Mouse (Mus musculus): Measurements from ENCODE around the gene Glp2r.

The Glp2r gene

DNA sequence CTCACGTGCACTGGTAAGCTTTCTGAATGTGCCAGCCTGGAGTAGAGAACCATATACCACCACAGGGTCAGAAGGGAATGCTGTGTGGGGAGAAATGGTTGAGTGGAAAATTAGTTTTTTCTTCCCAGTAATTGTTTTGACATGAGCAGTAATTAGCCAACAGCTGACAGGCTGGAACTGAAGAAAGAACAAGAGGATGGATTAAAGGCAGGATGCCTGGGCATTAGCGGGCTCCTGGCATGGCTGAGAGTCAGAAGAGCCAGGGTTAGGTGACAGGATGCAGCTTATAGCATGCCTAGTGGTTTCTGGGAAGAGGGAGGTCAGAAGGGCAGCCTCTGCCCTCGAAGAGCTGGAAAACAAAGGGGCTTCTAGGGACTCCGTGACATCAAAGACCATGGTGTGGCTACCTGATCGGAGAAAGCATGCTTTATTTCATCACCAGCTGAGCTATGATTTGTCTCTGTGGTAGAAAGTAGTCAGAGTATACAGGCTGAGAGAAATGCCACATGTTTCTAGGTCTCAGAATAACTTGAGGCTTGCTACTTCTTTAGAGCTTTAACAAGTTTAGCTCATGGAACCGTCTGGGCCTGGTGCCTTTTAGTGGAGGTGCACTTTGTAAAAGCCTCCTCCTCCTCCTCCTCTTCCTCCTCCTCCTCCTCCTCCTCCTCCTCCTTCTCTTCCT is 133.9 kb downstream of the Glp2r start:
- no peak for DNase-seq (ENCODE audit: low read depth, low spot score)

DNA sequence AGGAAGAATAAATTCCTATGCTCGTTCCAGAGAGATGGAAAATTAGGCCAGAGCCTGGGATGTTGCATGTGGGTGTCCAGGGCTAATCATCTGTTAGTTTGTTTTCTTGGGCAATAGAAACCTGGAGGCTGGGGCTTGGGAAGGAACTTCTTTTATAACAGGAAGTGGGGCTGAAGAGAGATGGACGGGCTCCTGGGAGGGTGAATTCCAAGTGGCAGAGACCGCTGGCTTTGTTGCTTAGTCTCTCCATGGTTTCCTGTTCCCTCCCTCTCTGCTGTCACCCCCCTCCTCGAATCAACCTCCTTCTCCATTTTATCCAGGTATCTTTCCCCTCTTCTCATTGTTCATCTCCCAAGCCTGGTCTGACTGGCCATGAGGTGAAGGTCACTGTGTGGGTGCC is 134.8 kb downstream of the Glp2r start:
- DNase-seq (ENCODE audit: low read depth, low spot score) = no peak

DNA sequence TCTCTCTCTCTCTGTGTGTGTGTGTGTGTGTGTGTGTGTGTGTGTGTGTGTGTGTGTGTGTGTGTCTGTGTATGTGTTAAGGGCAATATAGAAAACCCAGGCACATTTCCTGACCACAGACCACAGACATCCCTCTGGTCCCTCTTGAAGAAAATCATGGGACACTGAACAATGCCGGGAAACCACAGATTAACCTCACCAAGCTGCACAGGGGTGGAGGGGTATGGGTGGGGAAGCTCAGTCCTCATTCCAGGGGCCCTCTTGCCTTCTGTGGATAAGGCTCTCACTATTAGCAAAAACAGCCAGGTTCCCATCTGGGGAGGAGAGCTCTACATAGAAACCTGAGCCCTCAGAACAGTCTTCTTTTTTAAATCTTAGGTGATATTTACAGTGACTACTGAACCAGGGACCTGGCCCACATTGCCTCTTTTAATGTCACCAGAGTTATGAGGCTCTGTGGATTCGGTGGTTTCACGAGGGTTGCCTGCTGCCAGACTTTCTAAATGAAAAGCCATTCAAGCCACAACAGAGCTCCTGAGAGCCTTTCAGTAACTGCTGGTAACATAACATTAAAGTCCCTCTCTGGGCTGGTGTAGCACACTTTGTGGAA is 137.2 kb downstream of the Glp2r start:
- DNase-seq (ENCODE audit: low read depth, low spot score) = no peak

DNA sequence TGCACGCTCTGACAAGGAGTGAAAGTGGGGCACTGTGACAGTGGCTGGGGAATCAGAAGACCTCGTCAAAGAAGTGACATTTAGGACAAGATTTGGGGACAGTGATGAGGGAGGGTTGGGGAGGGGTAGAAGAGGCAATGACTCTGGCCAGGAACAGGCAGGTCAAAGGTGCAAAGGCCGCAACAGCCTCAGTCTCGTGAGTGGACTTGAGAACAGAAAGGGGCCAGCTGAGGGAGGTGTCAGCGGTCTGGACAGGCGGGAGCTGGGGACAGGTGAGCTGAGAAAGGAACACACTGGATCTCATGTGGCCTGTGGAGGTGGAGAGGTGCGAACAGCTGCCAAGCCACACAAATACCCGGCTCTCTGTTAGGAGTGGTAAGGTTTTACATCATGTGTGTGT is 138.0 kb downstream of the Glp2r start:
- no peak for DNase-seq (ENCODE audit: low read depth, low spot score)

DNA sequence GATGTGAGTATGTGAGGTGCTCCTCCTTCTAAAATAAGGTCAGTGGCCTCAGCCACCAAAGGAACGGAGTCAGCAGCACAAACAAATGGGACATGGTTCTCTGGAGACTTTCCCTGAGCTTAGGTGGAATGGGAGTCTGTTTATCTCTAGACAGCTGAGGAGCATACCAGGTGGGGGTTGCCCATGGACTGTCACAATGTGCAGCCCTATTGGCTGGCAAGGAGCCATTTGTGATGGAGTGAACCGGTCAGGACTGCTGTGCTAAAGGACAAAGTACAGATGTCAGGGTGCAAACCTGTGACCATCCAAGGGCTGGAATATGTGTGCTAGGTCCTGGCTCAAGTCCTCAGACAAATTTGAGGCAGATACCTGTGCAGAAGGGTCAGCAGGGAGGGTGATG is 142.4 kb downstream of the Glp2r start:
- no peak for DNase-seq (ENCODE audit: low read depth, low spot score)

DNA sequence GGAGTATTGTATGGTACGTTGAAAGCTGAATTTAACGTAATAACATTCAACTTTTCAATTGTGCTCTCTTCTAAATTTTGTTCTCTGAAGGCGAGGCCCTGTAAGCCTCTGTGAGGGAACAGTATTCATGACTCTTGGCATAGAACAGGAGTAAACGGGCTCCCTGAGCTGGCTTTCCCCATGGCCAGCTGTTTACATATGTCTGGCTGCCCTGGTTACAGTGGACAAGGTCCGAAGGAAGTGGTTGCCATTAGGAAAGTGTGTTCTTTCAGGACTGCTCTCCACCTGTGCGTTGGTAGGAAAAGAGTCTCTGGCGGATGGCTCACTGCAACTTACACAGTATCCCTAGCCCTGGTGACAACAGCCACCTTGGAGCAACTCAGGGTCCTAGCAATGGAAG is 143.8 kb downstream of the Glp2r start:
- DNase-seq (ENCODE audit: low read depth, low spot score) = no peak

DNA sequence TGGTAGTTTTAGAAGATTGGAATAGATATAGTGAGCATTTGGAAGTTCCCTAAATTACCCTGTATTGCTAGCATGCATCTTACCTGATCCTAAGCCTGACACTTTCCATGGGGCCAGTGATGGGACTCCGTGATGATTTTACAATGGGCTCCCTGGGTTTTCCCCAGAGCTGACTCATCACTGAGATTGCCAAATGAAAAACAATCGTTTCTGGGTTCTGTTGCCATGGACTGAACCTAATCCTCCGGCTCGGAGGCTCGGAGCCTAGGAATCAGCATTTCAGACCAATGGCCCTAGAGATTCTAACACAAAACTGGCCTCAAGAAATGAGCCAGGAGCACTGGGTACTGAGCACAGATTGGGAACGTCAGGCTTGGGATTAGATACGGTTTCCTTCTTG is 148.6 kb downstream of the Glp2r start:
- DNase-seq (ENCODE audit: low read depth, low spot score) = no peak

DNA sequence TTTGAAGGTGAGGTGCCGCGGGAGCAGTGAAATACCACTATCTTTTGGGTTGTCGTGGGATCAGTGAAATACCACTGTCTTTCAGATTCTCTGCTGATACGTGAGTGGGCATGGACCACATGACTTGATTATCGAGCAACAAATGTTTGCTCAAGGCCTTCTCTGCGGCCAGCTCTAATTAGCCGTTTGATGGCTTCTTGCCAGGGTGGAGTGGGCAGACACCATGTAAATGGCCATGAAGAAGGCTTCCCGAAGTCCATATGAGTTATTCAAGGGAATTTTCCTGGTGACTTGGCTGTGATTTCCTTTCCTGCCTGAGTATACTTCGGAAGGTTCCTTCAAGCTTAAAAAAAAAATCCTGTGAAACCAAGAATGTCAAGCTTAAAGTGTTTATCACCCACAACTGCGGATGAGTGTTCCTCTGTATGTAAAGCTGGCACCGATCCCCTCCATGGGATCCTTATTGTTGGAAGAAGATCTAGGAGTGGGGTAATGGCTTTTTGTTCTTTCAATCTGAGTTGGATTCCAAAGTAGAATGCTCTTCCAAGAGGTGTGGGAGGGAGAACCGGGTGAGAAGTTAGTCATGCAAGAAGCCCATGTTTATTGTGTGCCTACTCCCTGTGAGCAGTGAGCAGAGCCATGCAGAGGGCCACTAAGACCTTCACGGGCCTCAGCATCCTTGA is 154.3 kb downstream of the Glp2r start:
- DNase-seq (ENCODE audit: low read depth, low spot score) = no peak

DNA sequence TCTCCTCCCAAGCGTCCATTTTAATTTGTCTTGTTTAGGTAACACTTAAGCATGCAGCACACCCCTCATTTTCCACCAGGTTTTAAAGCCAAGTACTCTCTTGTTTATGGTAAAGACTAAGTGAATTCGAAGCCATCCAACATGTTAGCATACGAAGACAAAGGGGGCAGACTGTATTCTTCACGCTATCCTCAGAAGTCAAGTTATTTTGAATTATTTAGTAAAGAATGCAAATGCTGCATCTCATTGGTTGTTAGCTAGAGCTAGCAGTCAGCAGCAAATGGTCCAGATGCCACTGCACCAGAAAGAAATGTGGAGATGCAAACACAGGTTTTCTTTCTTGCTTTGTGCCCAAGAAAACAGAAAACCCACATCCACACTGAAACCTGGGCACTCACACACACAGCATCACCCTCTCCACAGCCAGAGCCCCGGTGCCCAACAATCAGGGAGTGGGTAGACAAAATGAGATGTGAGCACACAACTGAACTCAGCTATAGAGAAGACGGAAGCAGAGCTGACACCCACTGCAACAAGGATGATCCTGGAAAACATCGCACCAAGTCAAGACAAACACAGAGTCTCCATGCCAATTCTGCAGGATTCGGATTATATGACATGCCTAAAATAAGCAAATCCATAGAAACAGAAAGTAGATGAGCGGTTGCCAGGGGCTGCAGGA is 158.7 kb downstream of the Glp2r start:
- no peak for DNase-seq (ENCODE audit: low read depth, low spot score)
